Comparison of ENCODE assay signal across 9 mouse cellular contexts in genomic region chr7:16890536-16890935, GRCm38 (mm10). TPM values are rescaled to one million over a fixed set of nuclear protein-coding genes. Genes with fewer than 3 reads are reported as not detected.
A peak's percentile ranks its signal among the peaks of the same experiment; 100 is the strongest.
DNase-seq lines count a peak whose midpoint lies in the region; ATAC-seq and TF ChIP-seq lines count a peak whose summit lies in the region.
"Had no signal": no experiment of that assay in that cellular context is flagged by ENCODE, and none has a peak within 500 bp of the region (broad histone marks: within the 10 kb centered on the region; RNA-seq: fewer than 3 reads in every experiment).

No protein-coding gene starts in this region.

- no peak for TF ChIP-seq POLR2A in kidney, adult 2 months (IDR thresholded peaks at IDR 0.05; ENCODE audit: low read depth, low read length)
- no peak for TF ChIP-seq POLR2A in thymus, adult 2 months (IDR thresholded peaks at IDR 0.05; ENCODE audit: control insufficient read depth, extremely low read depth, insufficient read depth, low read length, poor library complexity)

- no peak for TF ChIP-seq CTCF in kidney, adult 2 months (conservative IDR thresholded peaks at IDR 0.05; ENCODE audit: insufficient read depth, insufficient read length, low read depth, low read length)
- TF ChIP-seq CTCF in intestine, postnatal 0 days (IDR thresholded peaks at IDR 0.05; ENCODE audit: low read depth), result no peak
- no peak for TF ChIP-seq CTCF in thymus, adult 2 months (IDR thresholded peaks at IDR 0.05; ENCODE audit: borderline replicate concordance, control insufficient read depth, extremely low read depth, insufficient read depth, low read length, poor library complexity)

- H3K27me3 ChIP-seq in kidney, adult 2 months (replicated peaks; ENCODE audit: control insufficient read depth, insufficient read depth, low read length), result no peaks in the 10 kb centered on the region; the same call in 1 of the 2 replicates
- H3K27me3 ChIP-seq in intestine, postnatal 0 days (replicated peaks; ENCODE audit: control insufficient read depth, insufficient read depth, low read length), result peaks cover 55% of the 10 kb centered on the region
- peaks cover 15% of the 10 kb centered on the region; the same call in 1 of the 2 replicates for H3K27me3 ChIP-seq in midbrain, embryonic 15.5 days (replicated peaks)
- H3K27me3 ChIP-seq in thymus, adult 2 months (ENCODE audit: control insufficient read depth, insufficient read depth, low read length), result peaks cover 8% of the 10 kb centered on the region

- peak overlapping the region; percentile 63 for H3K27ac ChIP-seq in kidney, adult 2 months (ENCODE audit: insufficient read depth, low read depth, low read length)
- peak overlapping the region; percentile 58; the same call in 1 of the 2 replicates for H3K27ac ChIP-seq in intestine, postnatal 0 days (ENCODE audit: low read depth, low read length)
- H3K27ac ChIP-seq in midbrain, embryonic 15.5 days, result no peak overlapping the region
- no peak overlapping the region for H3K27ac ChIP-seq in thymus, adult 2 months (ENCODE audit: control insufficient read depth, insufficient read depth, low read length)

- H3K4me1 ChIP-seq in kidney, adult 2 months (ENCODE audit: control insufficient read depth, insufficient read depth, low read length), result no peaks in the 10 kb centered on the region
- 0 out of 2 replicates have a peak, but pooled peaks cover 4% of the 10 kb centered on the region for H3K4me1 ChIP-seq in intestine, postnatal 0 days (replicated peaks; ENCODE audit: control insufficient read depth, insufficient read depth, low read length)
- H3K4me1 ChIP-seq in midbrain, embryonic 15.5 days, result peaks cover 27% of the 10 kb centered on the region
- H3K4me1 ChIP-seq in thymus, adult 2 months (replicated peaks; ENCODE audit: control insufficient read depth, insufficient read depth, low read length), result peaks cover 14% of the 10 kb centered on the region

- DNase-seq in kidney, adult 2 months, result peak; percentile 35
- no peak for DNase-seq in kidney, postnatal 36 days
- DNase-seq in heart, adult 18-20 months, result peak; percentile 73
- no peak for DNase-seq in cerebellum, adult 11 months
- DNase-seq in thymus, adult 2 months, result no peak
- DNase-seq in right cerebral cortex, postnatal 4 days, result no peak

- no peaks in the 10 kb centered on the region for H3K36me3 ChIP-seq in kidney, adult 2 months (ENCODE audit: control insufficient read depth, insufficient read depth, low read length)
- H3K36me3 ChIP-seq in intestine, postnatal 0 days (ENCODE audit: control insufficient read depth, insufficient read depth), result peaks cover 9% of the 10 kb centered on the region; the same call in 1 of the 2 replicates
- peaks cover 7% of the 10 kb centered on the region; the same call in 1 of the 2 replicates for H3K36me3 ChIP-seq in midbrain, embryonic 15.5 days (replicated peaks)
- H3K36me3 ChIP-seq in thymus, adult 2 months (ENCODE audit: control insufficient read depth, insufficient read depth, low read length), result no peaks in the 10 kb centered on the region
- H3K36me3 ChIP-seq: G1E had no signal

- H3K4me3 ChIP-seq in kidney, adult 2 months (ENCODE audit: insufficient read depth, low read depth, low read length), result no peak overlapping the region; the same call in 1 of the 2 replicates
- no peak overlapping the region for H3K4me3 ChIP-seq in intestine, postnatal 0 days (ENCODE audit: low read depth, low read length)
- H3K4me3 ChIP-seq in midbrain, embryonic 15.5 days, result no peak overlapping the region
- no peak overlapping the region for H3K4me3 ChIP-seq in thymus, adult 2 months (ENCODE audit: control insufficient read depth, insufficient read depth, low read length)

- H3K4me2 ChIP-seq in intestine, postnatal 0 days (replicated peaks; ENCODE audit: low read depth), result peak overlapping the region; percentile 63; the same call in 1 of the 2 replicates
- peak overlapping the region; percentile 26; the same call in 1 of the 2 replicates for H3K4me2 ChIP-seq in midbrain, embryonic 15.5 days

- H3K9ac ChIP-seq in intestine, postnatal 0 days (ENCODE audit: low read depth, low read length), result no peak overlapping the region
- H3K9ac ChIP-seq in midbrain, embryonic 15.5 days, result no peak overlapping the region

- ATAC-seq in intestine, postnatal 0 days, result no peak
- ATAC-seq in midbrain, embryonic 15.5 days (replicated peaks), result no peak

- H3K9me3 ChIP-seq in intestine, postnatal 0 days (ENCODE audit: control insufficient read depth), result 0 out of 2 replicates have a peak, but pooled peaks cover 2% of the 10 kb centered on the region
- H3K9me3 ChIP-seq in midbrain, embryonic 15.5 days, result no peaks in the 10 kb centered on the region

- WGBS in kidney, adult 2 months, result 32% methylated on average over 6 of the region's 6 CpGs
- 41% methylated on average over 6 of the region's 6 CpGs for WGBS in intestine, postnatal 0 days
- WGBS in midbrain, embryonic 15.5 days, result 37% methylated on average over 6 of the region's 6 CpGs
- WGBS in thymus, adult 2 months, result 84% methylated on average over 6 of the region's 6 CpGs

RNA-seq across cellular contexts. Expression of gene Gng8, which starts 1.1 kb away (rescaled TPM):
- 3.6 and 3.7 TPM in 2 replicates for polyA plus RNA-seq in kidney, adult 2 months (2012; rRNA removed)
- under 1 TPM in 1 of 2 experiments, not detected in 1; 0.47 TPM for total RNA-seq in heart, adult 18-20 months (2021)
- 4.7 and 5.3 TPM in 2 replicates for polyA plus RNA-seq in intestine, postnatal 0 days (2015; fragmentation: Nextera tagmentation; extraction: Ambion mirVana)
- 9.7 and 16.6 TPM in 2 replicates for polyA plus RNA-seq in midbrain, embryonic 15.5 days (2015; fragmentation: Nextera tagmentation; extraction: Ambion mirVana)
- polyA plus RNA-seq in thymus, adult 2 months (2012; rRNA removed), result 0.62 and 1.7 TPM in 2 replicates
- total RNA-seq: G1E had no signal
- polyA plus RNA-seq: G1E had no signal

RNA-seq across cellular contexts. Expression of gene Dact3, which starts 15.4 kb away (rescaled TPM):
- 5.5 and 7.5 TPM in 2 replicates for polyA plus RNA-seq in kidney, adult 2 months (2012; rRNA removed)
- total RNA-seq in heart, adult 18-20 months (2021), result 1 to 10 TPM; 8.7 to 9.4 TPM
- 3.4 and 3.7 TPM in 2 replicates for polyA plus RNA-seq in intestine, postnatal 0 days (2015; fragmentation: Nextera tagmentation; extraction: Ambion mirVana)
- polyA plus RNA-seq in midbrain, embryonic 15.5 days (2015; fragmentation: Nextera tagmentation; extraction: Ambion mirVana), result 4.7 and 4.8 TPM in 2 replicates
- 3.8 and 4.4 TPM in 2 replicates for polyA plus RNA-seq in thymus, adult 2 months (2012; rRNA removed)

RNA-seq across cellular contexts. Expression of gene Ptgir, which starts 15.8 kb away (rescaled TPM):
- 4.0 and 5.0 TPM in 2 replicates for polyA plus RNA-seq in kidney, adult 2 months (2012; rRNA removed)
- 1 to 10 TPM; 1.5 TPM for total RNA-seq in heart, adult 18-20 months (2021)
- polyA plus RNA-seq in intestine, postnatal 0 days (2015; fragmentation: Nextera tagmentation; extraction: Ambion mirVana), result 1.7 and 1.8 TPM in 2 replicates
- 0.42 and 0.43 TPM in 2 replicates for polyA plus RNA-seq in midbrain, embryonic 15.5 days (2015; fragmentation: Nextera tagmentation; extraction: Ambion mirVana)
- 11.3 and 11.4 TPM in 2 replicates for polyA plus RNA-seq in thymus, adult 2 months (2012; rRNA removed)

RNA-seq across cellular contexts. Expression of gene Calm3, which starts 33.4 kb away (rescaled TPM):
- polyA plus RNA-seq in kidney, adult 2 months (2012; rRNA removed), result 305 and 325 TPM in 2 replicates
- 100 to 1,000 TPM; 166 to 200 TPM for total RNA-seq in heart, adult 18-20 months (2021)
- polyA plus RNA-seq in intestine, postnatal 0 days (2015; fragmentation: Nextera tagmentation; extraction: Ambion mirVana), result 236 and 241 TPM in 2 replicates
- 351 and 370 TPM in 2 replicates for polyA plus RNA-seq in midbrain, embryonic 15.5 days (2015; fragmentation: Nextera tagmentation; extraction: Ambion mirVana)
- 398 and 475 TPM in 2 replicates for polyA plus RNA-seq in thymus, adult 2 months (2012; rRNA removed)

RNA-seq across cellular contexts. Expression of gene Prkd2, which starts 47.8 kb away (rescaled TPM):
- 18.3 and 23.3 TPM in 2 replicates for polyA plus RNA-seq in kidney, adult 2 months (2012; rRNA removed)
- 10 to 100 TPM; 19.7 to 22.2 TPM for total RNA-seq in heart, adult 18-20 months (2021)
- 9.2 and 11.2 TPM in 2 replicates for polyA plus RNA-seq in intestine, postnatal 0 days (2015; fragmentation: Nextera tagmentation; extraction: Ambion mirVana)
- 6.7 TPM in 2 replicates for polyA plus RNA-seq in midbrain, embryonic 15.5 days (2015; fragmentation: Nextera tagmentation; extraction: Ambion mirVana)
- polyA plus RNA-seq in thymus, adult 2 months (2012; rRNA removed), result 363 and 406 TPM in 2 replicates

Comparison
In these comparisons a context has a peak if more than half of its experiments do, and no peak if none do; other contexts are left out.
1. DNase-seq: peak in kidney, adult 2 months (single experiment) and heart, adult 18-20 months (2 of 2); none in kidney, postnatal 36 days (0 of 2), cerebellum, adult 11 months (single experiment), thymus, adult 2 months (single experiment) and right cerebral cortex, postnatal 4 days (single experiment).
2. H3K27ac ChIP-seq: peak in kidney, adult 2 months (single experiment) and intestine, postnatal 0 days (single experiment); none in midbrain, embryonic 15.5 days (single experiment) and thymus, adult 2 months (single experiment).